Mouse (Mus musculus) heart, postnatal 14 days (tissue): Measurements from ENCODE around the gene Usp4. TPM values are rescaled to one million over a fixed set of nuclear protein-coding genes. Genes with fewer than 3 reads are reported as not detected.
"Not testable (repeated sequence)": the region's sequence is repeated elsewhere in the genome, so short reads cannot be mapped to it uniquely, and the experiment has no call there.

Experiments
- DNase-seq, 2 experiments: peaks; one replicate each; pipeline ENCODE4 v3.0.0; 2021 to 2022
- intact Hi-C: fragments of 180-260 bp; cut with DNase I; formaldehyde crosslinking; loops from one replicate; pipeline ENCODE4 v1.15.1; 2025
- long read RNA-seq, 2 experiments: library from polyadenylated mRNA; stranded (forward); transcript quantifications; one replicate each; pipeline ENCODE4 v2.0.0; 2021
- total RNA-seq, 2 experiments: library from RNA; stranded (reverse); gene quantifications; 2 replicates each; pipeline ENCODE4 v1.2.3; 2021

Gene Usp4
- 10 to 100 TPM; 76.5 to 83.6 TPM for total RNA-seq
- long read RNA-seq, experiment 1, transcript Usp4-209 (21 exons, 3,436 nt) = minor isoform, 11 of 205 reads
- long read RNA-seq, experiment 1, transcript Usp4-201 (22 exons, 3,662 nt) = major isoform, 168 of 205 reads
- long read RNA-seq, experiment 1, partial matches to known transcripts = 9 of 205 reads
- long read RNA-seq, experiment 1, other reads (novel, unspliced or antisense) = 17 of 205 reads
- long read RNA-seq, experiment 2, transcript Usp4-209 (21 exons, 3,436 nt) = minor isoform, 14 of 216 reads
- long read RNA-seq, experiment 2, transcript Usp4-201 (22 exons, 3,662 nt) = major isoform, 163 of 216 reads
- long read RNA-seq, experiment 2, partial matches to known transcripts = 9 of 216 reads
- long read RNA-seq, experiment 2, other reads (novel, unspliced or antisense) = 28 of 216 reads

DNA sequence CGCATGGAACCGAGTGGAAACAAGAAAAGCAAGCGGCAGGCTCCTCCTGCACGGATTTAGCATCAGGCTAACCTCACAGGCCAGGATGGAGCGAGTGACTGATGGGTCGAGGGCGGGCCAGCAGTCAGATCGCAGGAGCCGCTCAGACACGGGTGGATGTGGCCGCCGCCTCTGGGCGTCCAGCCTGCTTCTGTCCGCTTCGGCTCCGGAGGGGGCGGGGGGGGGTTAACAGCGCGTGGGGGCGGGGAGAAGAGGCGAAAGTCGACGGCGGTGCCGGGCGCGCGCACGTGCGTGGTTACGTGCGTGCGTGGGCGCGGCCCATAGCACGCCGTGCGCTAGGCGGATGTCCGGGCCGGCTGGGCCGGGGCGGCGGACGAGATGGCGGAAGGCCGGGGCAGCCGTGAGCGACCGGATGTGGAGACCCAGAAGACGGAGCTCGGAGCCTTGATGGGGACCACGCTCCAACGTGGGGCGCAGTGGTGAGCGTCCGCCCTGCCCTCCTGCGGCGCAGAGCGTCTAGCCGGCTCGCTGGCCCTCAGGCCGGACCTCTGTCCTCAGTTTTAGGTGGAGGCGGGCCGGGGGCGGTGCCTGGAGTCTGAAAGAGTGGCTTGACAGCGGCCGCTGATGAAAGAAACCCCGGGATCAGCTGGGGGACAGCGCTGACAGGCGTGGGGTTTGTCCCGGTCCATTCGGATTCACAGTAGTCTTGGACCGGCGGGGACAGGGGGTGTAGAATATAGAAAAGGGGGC is at the start of gene Usp4:
Gene Usp4 (plus strand): TSS at position 314 of the 750 bp plus-strand sequence.
- DNase-seq = peak; percentile 93
- intact Hi-C loops = loop anchor here (2.0 kb wide), 1 partner anchor 39 kb away; no protein-coding TSS in a partner anchor

DNA sequence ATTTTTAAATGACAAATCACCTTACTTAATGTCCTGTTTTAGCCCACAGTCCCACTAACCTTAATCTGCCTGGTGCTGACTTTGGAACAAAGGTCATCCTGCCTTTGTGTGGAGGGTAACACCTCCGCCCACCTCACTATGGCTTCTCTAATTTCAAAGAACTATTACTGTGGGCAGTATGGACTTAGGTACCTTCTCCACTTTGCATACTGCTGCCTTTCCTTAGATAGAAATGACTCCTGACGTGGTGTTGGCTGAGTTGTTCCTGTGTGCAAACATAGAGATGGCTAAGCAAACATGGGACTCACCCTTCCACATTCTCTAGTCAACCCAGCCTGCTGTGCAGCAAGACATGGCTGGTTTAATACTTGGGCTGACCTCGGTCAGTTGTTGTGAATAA is 45.8 kb upstream of the Usp4 start:
- intact Hi-C loops = no loop called here
- DNase-seq = no peak

DNA sequence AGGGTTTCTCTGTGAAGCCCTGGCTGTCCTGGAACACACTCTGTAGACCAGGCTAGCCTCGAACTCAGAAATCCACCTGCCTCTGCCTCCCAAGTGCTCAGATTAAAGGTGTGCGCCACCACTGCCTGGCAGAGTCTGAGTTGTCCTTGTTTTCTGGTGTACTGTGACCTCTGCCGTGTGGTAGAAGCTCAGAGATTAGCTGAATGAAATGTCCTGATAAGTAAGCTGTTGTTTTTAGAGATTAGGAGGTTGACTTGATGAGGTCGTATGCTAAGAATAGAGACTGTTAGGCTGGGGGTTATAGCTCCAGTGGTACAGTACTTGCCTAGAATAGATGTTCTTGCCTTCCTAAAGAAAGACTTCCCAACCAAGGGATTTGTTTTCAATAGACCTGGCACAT is 42.9 kb upstream of the Usp4 start:
- DNase-seq = no peak
- intact Hi-C loops = no loop called here

DNA sequence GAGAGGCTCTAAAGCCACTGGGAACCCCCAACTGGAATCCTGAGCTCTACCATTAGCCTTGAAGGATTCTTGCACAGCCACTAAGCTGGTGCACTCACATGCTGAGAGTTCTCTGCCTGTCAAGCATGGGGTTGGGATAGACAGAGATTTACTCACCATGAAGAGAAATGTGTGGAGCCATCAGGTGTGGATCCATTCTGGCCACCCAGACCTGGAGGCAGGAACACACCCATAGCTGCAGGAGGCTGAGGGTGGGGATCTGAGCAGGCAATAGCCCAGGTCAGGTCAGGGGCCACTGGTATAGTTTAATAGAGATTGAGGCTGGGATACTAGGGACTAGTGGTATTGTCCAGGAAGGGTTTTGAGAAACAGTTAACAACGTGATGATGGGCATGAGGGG is 42.5 kb upstream of the Usp4 start:
- peak; percentile 12 to 16 for DNase-seq
- intact Hi-C loops = no loop called here

DNA sequence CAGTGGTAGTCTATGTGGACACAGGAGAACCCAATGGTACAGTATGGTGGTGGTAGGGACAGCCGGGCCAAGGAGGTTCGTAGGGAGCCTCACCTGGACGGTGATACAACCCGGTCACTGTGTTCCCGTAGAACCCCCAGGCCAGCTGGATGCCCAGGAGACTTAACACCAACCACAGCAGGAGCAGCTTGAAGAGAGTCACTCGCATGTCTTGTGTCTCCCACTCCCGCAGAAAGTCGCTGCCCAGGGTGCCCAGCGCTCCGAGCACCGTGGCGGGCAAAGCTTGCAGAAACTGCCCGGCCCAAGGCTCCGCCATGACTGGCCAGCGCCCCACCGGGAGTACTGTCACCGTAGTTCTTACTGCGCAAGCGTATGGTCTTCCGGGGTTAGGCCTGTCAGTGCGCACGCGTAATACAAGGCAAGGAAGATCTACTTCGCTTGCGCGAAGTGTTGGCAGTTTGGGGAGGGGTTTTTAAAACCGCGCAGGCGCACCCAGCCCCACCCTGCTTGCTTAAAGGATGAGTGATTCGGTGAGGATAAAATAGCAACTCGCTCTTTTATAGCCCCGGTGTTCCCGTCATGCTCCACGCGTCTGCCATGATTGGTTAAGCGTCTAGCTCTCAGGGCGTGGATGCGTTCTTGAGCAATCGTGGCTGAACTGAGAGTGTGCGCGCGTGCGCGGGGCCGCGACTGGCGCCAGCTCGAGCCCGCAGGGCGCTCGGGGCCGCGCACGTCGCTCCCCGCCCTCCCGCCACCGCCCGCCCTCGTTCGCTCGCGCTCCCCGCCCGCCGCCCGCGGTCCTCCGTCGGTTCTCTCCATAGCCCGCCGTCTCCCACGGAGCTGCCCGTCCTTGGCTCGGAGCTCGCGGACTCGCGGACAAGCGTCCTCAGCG is 41.8 kb upstream of the Usp4 start, which contains the start of the genes Rhoa and Tcta:
Gene Rhoa (plus strand): TSS at position 501 of the 892 bp plus-strand sequence.
Gene Tcta (minus strand): TSS at position 532 of the 892 bp plus-strand sequence.
- intact Hi-C loops = loop anchor here (2.0 kb wide), 1 partner anchor 33 kb away; the partner anchor contains the start of gene Gpx1
- DNase-seq = peak; percentile 96 to 97

DNA sequence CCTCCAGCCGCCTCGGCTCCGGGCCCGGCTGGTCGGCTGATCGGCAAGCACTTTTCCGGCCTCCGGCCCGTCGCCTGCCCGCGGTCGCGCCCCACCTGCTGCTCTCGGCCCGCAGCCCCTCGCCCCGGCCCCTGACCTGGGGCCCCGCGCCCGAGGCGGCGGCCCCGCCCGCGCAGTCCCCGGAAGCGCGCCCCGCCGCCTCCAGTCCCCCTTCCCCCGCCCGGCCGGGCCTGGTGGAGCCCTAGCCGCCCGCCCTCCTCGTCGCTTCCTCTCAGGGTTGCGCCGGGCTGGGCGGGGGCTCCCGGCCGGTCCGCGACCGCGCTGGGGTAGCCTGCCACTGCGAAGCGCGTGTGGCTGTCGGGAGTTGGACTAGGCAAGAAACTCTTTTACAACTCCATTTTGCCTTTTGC is 41.1 kb upstream of the Usp4 start:
- DNase-seq = peak; percentile 87 to 91

DNA sequence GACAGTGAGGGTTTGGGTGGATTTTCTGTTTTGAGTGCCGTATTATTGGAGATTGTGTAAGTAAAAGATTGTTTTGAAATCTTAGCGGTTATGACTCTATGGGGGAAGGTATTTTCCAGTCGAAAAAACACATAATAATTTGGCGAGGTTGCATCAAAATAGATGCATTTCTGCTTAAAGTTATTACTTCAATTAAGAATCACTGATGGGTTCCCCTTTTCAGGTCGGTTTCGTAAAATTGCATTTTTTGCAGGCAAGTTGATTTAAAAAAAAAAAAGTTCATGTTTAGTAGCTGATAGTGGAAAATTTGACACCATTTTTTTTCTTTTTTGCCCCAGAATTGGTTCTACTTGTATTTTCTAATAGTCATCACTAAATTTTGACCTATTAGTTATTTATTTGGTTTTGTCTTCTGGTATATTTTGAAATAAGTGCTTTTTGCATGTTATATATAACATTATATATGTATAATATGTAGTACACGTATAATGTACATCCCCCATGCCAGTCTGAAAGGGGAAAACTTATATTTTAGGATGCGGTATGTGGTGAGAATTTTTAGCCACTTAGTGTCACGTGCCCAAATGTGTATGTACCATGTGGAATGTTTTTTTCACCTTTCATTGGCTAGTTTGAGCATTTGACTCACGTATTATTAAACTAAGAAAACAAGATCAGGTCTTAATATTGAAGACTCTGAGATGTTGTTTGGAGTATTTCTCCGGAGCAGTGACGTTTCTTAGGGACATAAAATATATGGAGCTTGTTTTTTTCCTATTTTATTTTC is 40.4 kb upstream of the Usp4 start:
- intact Hi-C loops = loop anchor here (2.0 kb wide), 1 partner anchor 32 kb away; the partner anchor contains the start of gene Gpx1
- DNase-seq = no peak

More for the DNA sequence above, 41.1 kb upstream of the Usp4 start:
- intact Hi-C loops = loop anchor here (2.0 kb wide), 1 partner anchor 32 kb away; the partner anchor contains the start of gene Gpx1

DNA sequence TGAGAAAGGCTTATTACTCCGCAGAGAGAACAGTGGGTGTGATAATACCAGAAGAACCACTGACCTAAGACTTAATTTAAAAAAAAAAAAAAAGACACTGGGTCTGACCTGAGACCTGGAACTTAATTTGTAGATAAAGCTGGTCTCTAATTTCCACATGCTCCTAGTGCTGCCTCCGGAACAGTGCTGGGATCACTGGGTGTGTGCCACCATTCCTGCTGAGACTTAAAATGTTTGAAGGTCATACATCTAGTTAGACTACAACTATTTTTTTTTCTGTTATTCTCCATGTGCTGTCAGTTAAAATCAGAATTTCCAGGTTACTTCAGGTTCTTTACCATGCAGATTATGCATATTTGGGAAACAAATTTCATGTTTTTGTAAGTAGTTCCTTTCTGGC is 39.5 kb upstream of the Usp4 start:
- DNase-seq = no peak
- intact Hi-C loops = loop anchor here (2.0 kb wide), 1 partner anchor 39 kb away; the partner anchor contains the start of gene Usp4

DNA sequence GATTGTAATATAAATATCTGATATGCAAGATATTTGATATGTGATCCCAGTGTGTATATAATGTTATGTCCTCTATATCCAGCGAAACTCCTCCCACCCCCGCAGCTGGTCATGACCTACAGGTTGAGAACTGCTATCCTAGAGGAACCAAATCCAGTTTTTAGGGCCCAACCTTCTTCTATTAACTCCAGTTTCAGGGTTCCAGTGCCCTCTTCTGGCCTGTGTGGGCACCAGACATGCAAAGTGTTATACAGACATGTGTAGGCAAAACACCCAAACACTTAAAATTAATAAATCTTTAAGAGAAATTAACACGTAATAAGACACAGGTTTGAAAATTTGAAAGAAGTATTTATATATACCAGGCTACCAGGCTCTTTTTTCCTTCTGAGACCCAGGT is 30.1 kb upstream of the Usp4 start:
- intact Hi-C loops = no loop called here
- DNase-seq = peak in 1 of 2 experiments; percentile 18

DNA sequence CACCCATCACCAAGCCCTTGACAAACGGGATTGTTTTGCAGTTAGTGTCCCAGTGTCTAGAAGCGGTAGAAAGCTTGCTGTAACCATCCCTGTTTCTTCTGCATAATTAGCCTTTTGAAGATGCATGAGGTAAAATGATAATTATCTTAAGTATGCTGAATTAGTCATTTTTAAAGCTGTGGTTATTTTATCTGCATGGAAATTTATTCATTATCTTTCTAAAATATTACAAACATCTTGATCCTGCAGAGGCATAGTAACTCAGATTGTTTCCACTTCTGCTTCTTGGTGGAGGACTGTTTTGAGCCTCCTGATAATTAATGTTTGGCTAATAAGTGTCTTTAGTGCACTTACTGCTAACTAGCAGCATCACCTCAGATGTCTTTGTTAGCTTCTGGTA is 29.2 kb upstream of the Usp4 start:
- intact Hi-C loops = no loop called here
- DNase-seq = no peak

DNA sequence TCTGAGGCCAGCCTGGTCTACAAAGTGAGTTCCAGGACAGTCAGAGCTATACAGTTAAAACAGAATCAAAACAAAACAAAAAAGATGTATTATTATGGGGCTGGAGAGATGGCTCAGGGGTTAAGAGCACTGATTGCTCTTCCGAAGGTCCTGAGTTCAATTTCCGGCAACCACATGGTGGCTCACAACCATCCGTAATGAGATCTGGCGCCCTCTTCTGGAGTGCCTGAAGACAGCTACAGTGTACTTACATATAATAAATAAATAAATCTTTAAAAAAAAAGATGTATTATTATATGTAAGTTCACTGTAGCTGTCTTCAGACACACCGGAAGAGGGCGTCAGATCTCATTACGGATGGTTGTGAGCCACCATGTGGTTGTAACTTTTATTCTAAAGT is 25.6 kb upstream of the Usp4 start:
- intact Hi-C loops, DNase-seq: not testable (repeated sequence)

DNA sequence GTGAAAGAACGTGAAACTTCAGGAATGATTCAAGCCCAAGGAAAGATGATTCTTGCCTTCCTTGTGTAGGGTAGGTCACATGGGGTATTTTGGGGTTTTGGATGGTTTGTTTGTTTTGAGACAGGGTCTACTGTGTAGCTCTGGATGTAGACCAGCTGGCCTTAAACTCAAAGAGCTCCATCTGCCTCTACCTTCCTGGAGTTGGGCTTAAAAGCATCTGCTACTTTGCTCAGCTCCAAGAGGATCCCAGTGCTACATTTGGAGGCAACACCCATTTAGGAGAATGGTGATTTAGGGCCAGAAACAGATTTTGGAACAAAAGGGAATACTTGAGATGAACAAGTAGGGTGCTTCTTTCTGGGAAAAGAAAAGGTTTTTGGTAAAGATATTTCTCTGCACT is 22.9 kb upstream of the Usp4 start:
- intact Hi-C loops = loop anchor here (2.0 kb wide), 1 partner anchor 14 kb away; the partner anchor contains the start of gene Gpx1
- DNase-seq = no peak

DNA sequence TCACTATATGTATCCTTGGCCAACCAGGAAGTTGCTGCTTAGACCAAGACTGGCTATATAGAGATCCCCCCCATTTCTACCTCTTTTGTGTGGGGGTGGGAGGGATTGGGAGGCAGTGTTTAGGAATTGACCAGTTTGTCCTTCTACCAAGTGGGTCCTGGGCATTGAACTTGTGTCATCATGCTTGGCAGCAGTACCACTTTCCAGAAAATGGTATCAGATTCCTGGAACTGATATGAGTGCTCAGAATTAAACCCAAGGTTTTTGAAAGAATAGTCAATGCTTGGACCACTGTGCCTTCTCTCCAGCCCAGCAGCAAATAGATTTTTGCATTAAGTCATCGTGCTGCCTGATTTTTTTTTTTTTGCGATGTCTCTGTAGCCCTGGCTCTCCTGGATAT is 21.8 kb upstream of the Usp4 start:
- DNase-seq = no peak
- intact Hi-C loops = loop anchor here (2.0 kb wide), 1 partner anchor 13 kb away; the partner anchor contains the start of gene Gpx1

DNA sequence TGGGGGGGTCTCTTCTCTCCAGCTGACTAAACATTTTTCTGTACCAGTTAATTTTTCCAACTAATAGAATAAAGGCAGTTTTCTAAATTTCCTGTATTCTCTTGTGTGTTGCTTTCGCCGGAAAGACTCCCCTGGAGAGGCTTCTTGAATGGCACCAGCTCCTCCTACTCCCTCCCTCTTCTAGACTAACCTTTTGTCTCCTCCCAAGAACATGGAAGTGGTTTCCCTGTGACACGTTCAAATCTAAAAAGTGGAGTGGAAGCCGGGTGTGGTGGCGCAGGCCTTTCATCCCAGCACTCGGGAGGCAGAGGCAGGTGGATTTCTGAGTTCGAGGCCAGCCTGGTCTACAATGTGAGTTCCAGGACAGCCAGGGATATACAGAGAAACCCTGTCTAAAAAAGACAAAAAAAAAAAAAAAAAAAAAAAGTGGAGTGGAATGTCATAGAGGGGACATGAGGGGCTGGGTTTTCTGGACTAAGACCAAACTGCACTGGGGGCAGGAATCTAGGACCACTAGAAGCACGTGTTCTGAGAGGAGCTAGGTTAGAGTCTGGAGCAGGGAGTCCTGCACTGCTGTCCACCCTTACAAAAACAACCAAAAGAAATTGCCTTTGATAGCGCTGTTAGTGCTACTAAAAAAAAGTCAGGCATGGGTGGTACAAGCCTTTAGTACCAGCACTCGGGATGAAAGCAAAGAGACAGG is 9.7 kb upstream of the Usp4 start:
- DNase-seq = no peak
- intact Hi-C loops = loop anchor here (2.0 kb wide), 2 partner anchors 13 to 31 kb away; partner anchors contain the start of genes Rhoa and Tcta

DNA sequence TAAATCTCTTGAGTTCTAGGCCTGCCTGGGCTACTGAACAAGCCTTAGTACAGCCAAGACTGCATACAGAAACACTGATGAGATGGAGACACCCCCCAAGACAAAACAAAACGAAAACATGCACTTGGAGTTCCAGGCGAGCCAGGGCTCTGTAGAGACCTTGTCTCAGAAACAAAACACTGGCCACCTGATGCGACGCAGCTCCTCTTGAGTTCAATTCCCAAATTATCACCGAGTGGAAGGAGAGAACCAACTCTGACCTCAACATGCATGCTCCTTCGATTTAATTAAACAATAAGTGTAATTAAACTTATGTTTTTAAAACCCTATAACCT is 9.1 kb upstream of the Usp4 start:
- intact Hi-C loops = loop anchor here (2.0 kb wide), 2 partner anchors 14 to 32 kb away; partner anchors contain the start of genes Rhoa and Tcta
- DNase-seq = no peak

DNA sequence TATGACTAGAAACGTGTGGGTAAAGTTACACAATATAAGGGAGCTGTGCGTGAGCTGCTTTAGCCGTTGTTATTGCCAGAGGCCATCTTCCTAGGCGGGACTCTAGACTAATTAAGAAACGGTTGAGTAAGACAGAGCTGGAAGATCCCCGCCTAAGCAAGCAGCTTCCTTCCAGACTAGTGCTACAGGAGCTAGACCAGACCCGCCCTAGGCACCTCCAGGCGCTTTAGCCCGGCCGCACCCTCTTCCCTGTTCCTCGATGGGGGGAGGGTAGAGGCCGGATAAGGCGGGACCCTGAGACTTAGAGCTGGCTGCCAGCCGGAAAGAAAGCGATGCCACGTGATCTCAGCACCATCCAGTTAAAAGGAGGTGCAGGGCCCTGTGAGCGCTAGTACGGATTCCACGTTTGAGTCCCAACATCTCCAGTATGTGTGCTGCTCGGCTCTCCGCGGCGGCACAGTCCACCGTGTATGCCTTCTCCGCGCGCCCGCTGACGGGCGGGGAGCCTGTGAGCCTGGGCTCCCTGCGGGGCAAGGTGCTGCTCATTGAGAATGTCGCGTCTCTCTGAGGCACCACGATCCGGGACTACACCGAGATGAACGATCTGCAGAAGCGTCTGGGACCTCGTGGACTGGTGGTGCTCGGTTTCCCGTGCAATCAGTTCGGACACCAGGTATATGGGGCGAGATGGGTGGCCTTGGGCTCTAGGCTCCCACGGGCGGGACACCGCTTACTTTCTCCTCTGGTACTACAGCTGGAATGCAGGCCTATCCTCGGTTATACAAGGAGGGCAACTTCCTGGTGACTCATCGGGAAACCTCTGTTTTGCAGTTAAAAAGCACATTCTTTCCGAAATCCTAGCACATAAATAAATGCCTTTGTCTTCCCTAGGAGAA is 8.5 kb upstream of the Usp4 start, which contains the start of gene Gpx1:
Gene Gpx1 (plus strand): TSS at position 18 of the 896 bp plus-strand sequence.
- DNase-seq = peak; percentile 90 to 92
- intact Hi-C loops = loop anchor here (2.0 kb wide), 2 partner anchors 14 to 32 kb away; partner anchors contain the start of genes Rhoa and Tcta

DNA sequence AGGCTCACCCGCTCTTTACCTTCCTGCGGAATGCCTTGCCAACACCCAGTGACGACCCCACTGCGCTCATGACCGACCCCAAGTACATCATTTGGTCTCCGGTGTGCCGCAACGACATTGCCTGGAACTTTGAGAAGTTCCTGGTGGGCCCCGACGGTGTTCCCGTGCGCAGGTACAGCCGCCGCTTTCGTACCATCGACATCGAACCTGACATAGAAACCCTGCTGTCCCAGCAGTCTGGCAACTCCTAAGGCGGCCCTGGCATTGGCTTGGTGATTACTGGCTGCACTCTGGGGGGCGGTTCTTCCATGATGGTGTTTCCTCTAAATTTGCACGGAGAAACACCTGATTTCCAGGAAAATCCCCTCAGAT is 7.8 kb upstream of the Usp4 start:
- DNase-seq = peak in 1 of 2 experiments; percentile 31
- intact Hi-C loops = loop anchor here (2.0 kb wide), 2 partner anchors 15 to 33 kb away; partner anchors contain the start of genes Rhoa and Tcta
